Mouse (Mus musculus) ES-Bruce4 (cell line): ENCODE measurements at regions not wholly inside any gene's neighbourhood (a gene's known extent, or its start where the extent isn't known, plus 50 kb on each side); places are given as distances from the start of the nearest gene placed in this dataset.
A peak's percentile ranks its signal among the peaks of the same experiment; 100 is the strongest.

ENCODE experiments used
- H3K27ac ChIP-seq: 2 replicates; pipeline ENCODE4 v1.5.1; 2012; ENCODE audit warnings: low read length, inconsistent platforms; ENCODE audit not compliant: insufficient read depth
- H3K27me3 ChIP-seq: 2 replicates; pipeline ENCODE4 v1.6.1; 2012; ENCODE audit warnings: mild to moderate bottlenecking, low read length, inconsistent platforms; ENCODE audit not compliant: control insufficient read depth, poor library complexity, insufficient read depth, severe bottlenecking
- H3K36me3 ChIP-seq: 2 replicates; pipeline ENCODE4 v1.6.1; 2012; ENCODE audit warnings: inconsistent platforms, mild to moderate bottlenecking, low read length, moderate library complexity; ENCODE audit not compliant: control insufficient read depth, poor library complexity, insufficient read depth, severe bottlenecking
- H3K4me1 ChIP-seq: one replicate; pipeline ENCODE4 v1.8.1; 2011; ENCODE audit warnings: low read length; ENCODE audit not compliant: control insufficient read depth, insufficient read depth
- H3K4me3 ChIP-seq: 2 replicates; pipeline ENCODE4 v1.5.1; 2011; ENCODE audit warnings: low read depth, mild to moderate bottlenecking, low read length
- H3K9ac ChIP-seq: 2 replicates; pipeline ENCODE4 v1.6.1; 2012; ENCODE audit warnings: low read depth, mild to moderate bottlenecking, inconsistent platforms; ENCODE audit not compliant: poor library complexity, severe bottlenecking
- H3K9me3 ChIP-seq: replicated peaks from 2 replicates; pipeline ENCODE4 v1.6.1; 2012; ENCODE audit warnings: mild to moderate bottlenecking, low read length, inconsistent platforms; ENCODE audit not compliant: control insufficient read depth, poor library complexity, insufficient read depth, severe bottlenecking
- CTCF ChIP-seq: IDR thresholded peaks from one replicate; pipeline ENCODE4 v1.8.1; 2011; ENCODE audit warnings: low read depth, low read length
- EP300 ChIP-seq: IDR thresholded peaks from 2 replicates; pipeline ENCODE4 v1.6.1; 2011; ENCODE audit warnings: low read depth, low read length; ENCODE audit not compliant: insufficient read depth
- POLR2A ChIP-seq: IDR thresholded peaks from one replicate; pipeline ENCODE4 v1.8.1; 2011; ENCODE audit warnings: low read length; ENCODE audit not compliant: insufficient read depth

DNA sequence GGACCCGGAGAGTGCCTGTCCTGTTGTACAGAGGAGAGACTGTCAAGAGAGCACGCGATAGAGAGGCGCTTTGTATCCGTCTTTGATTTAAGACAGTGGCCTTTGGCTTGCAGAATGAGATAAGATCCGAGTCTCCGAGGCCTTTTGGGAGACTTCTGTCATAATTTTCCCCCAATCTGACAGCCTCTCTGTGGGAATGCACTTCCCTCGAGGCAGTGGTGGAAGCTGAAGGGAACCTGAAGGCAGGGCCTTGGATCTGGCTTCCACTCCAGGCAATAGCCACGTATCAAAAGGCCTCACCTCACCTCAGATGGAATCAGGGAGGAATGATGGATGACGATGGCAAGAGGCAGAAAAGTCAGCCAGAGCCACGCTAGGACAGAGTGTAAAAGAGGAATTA lies 187.1 kb upstream of the Hmga2 start:
- Histone ChIP-seq H3K27ac (no peak overlapping the region), H3K9ac (no peak overlapping the region), H3K4me1 (no peaks in the 10 kb centered on the region), H3K9me3 (peaks cover 11% of the 10 kb centered on the region), H3K27me3 (peaks cover 1% of the 10 kb centered on the region; the same call in 1 of the 2 replicates), H3K36me3 (no peaks in the 10 kb centered on the region), H3K4me3 (no peak overlapping the region)
- no peak for TF ChIP-seq POLR2A

DNA sequence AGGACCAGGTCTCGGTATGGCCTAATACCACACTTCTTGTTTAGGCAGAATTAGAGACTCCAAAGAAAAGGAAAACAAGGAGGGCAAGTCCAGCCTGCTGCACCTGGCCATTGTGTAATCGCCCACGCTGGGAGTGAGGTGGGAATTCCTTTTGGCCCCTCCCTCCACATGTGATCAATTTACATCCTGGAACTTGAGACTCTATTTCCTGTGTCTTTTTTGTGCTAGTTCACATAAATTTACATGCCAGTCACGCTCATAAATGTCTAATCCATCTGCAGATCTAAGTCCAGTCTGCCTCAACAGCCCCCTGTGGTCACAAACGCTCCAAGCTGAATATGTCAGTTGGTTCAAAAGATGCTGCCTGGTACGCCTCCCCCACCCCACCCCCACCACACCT lies 184.2 kb upstream of the Hmga2 start:
- no peak overlapping the region for H3K4me3 ChIP-seq
- peaks cover 11% of the 10 kb centered on the region for H3K9me3 ChIP-seq
- H3K9ac ChIP-seq: no peak overlapping the region
- peaks cover under 1% of the 10 kb centered on the region; the same call in 1 of the 2 replicates for H3K27me3 ChIP-seq
- no peaks in the 10 kb centered on the region for H3K36me3 ChIP-seq
- H3K4me1 ChIP-seq: no peaks in the 10 kb centered on the region
- peak overlapping the region; percentile 22; the same call in 1 of the 2 replicates for H3K27ac ChIP-seq
- peak; percentile 67; the same call in 1 of the 2 replicates for TF ChIP-seq EP300
- no peak for TF ChIP-seq POLR2A

- no peaks in the 10 kb centered on the region for H3K4me1 ChIP-seq
- no peaks in the 10 kb centered on the region for H3K27me3 ChIP-seq
- no peak overlapping the region for H3K4me3 ChIP-seq
- H3K36me3 ChIP-seq: no peaks in the 10 kb centered on the region
- TF ChIP-seq POLR2A (no peak), EP300 (no peak), CTCF (no peak)
- H3K9me3 ChIP-seq: peaks cover 3% of the 10 kb centered on the region
- H3K9ac ChIP-seq: no peak overlapping the region
- H3K27ac ChIP-seq: no peak overlapping the region
Observed at GRCm38 (mm10) chr10:120655238-120655931, 179.1 kb upstream of the Hmga2 start.

GRCm38 (mm10) chr10:120652525-120653215 lies 176.4 kb upstream of the Hmga2 start:
- Histone ChIP-seq H3K36me3 (no peaks in the 10 kb centered on the region), H3K27ac (no peak overlapping the region), H3K9ac (no peak overlapping the region), H3K4me1 (no peaks in the 10 kb centered on the region), H3K9me3 (no peaks in the 10 kb centered on the region), H3K4me3 (no peak overlapping the region), H3K27me3 (no peaks in the 10 kb centered on the region)
- no peak for TF ChIP-seq EP300
- TF ChIP-seq CTCF: no peak
- no peak for TF ChIP-seq POLR2A

DNA sequence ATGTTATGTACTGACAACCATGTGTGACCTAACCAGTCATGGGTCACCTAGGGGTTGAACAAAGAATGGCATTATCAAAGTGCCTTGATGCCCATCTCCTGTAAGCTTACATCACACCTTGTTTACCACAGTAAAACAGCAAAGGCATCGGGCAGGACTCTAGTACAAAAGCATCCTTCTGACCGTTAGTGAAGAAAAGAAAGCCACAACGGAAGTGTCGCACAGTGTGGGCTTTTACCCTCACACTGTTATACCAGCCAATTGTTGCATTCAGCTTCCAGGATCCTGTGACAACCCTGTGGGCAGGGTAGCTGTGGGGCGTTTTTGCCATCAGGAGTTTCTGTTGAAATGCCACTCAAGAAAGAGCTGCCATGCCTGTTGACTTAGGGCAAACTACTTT lies 175.6 kb upstream of the Hmga2 start:
- Histone ChIP-seq H3K27ac (no peak overlapping the region), H3K9ac (no peak overlapping the region), H3K36me3 (no peaks in the 10 kb centered on the region), H3K9me3 (no peaks in the 10 kb centered on the region), H3K4me1 (no peaks in the 10 kb centered on the region), H3K4me3 (no peak overlapping the region), H3K27me3 (no peaks in the 10 kb centered on the region)
- TF ChIP-seq POLR2A (no peak), CTCF (no peak), EP300 (no peak)

GRCm38 (mm10) chr10:120650336-120650735 lies 174.1 kb upstream of the Hmga2 start:
- H3K27me3 ChIP-seq: no peaks in the 10 kb centered on the region
- H3K9ac ChIP-seq: no peak overlapping the region
- no peaks in the 10 kb centered on the region for H3K36me3 ChIP-seq
- H3K27ac ChIP-seq: no peak overlapping the region
- H3K4me3 ChIP-seq: no peak overlapping the region
- TF ChIP-seq CTCF (no peak), POLR2A (no peak), EP300 (no peak)
- H3K4me1 ChIP-seq: no peaks in the 10 kb centered on the region
- H3K9me3 ChIP-seq: no peaks in the 10 kb centered on the region
